ENCODE assay signal across 12 mouse cellular contexts in the genomic region with DNA sequence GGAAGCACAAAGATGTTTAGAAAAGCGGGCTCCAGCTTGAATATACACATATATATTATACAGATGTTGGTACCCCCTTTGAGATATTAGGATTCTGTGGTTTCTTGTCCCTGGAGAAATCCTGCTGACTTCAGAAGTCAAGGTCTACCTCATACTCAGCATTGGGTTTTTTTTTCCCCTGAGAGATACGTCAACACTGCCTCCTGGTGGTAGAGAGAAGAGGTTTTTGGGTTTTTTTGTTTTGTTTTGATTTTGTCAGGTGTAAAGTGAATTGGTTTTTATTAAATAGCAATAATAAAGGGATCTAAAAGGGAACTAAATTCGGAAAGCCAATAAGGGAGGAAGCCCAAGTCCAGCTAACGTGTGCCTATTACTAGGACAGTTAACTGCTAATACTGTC.
DNase-seq lines count a peak whose midpoint lies in the region; ATAC-seq and TF ChIP-seq lines count a peak whose summit lies in the region.
"Had no signal": no experiment of that assay in that cellular context is flagged by ENCODE, and none has a peak within 500 bp of the region (broad histone marks: within the 10 kb centered on the region; RNA-seq: fewer than 3 reads in every experiment).

No protein-coding gene starts in this region.

- H3K27ac ChIP-seq in lung, embryonic 14.5 days (ENCODE audit: low read depth), result no peak overlapping the region

- peak; percentile 6 to 37 for DNase-seq in heart, postnatal 10 days
- no peak for DNase-seq in heart, adult 11 months
- peak; percentile 74 for DNase-seq in lung, embryonic 14.5 days
- no peak for DNase-seq in lung, postnatal 25 days (ENCODE audit: low spot score)
- DNase-seq in ZHBTc4 (ENCODE audit: low read depth, low spot score), result peak; percentile 61
- peak; percentile 1 for DNase-seq in retina, adult 2 months (ENCODE audit: low read depth, low spot score)
- no peak for DNase-seq in spleen, adult 18-20 months
- DNase-seq: cerebellum, adult 11-12 months; thymus, postnatal 14 days had no signal

- no peaks in the 10 kb centered on the region for H3K36me3 ChIP-seq in lung, embryonic 14.5 days (ENCODE audit: insufficient read depth)

- TF ChIP-seq CTCF in lung, embryonic 14.5 days (IDR thresholded peaks at IDR 0.05; ENCODE audit: low read depth), result peak; percentile 66

- H3K9ac ChIP-seq in lung, embryonic 14.5 days, result no peak overlapping the region

- H3K9me3 ChIP-seq in lung, embryonic 14.5 days (ENCODE audit: low read depth, low read length), result no peaks in the 10 kb centered on the region
- H3K9me3 ChIP-seq: megakaryocyte, embryonic 14.5 days had no signal

- 0 out of 2 replicates have a peak, but pooled peaks cover 3% of the 10 kb centered on the region for H3K4me1 ChIP-seq in lung, embryonic 14.5 days (ENCODE audit: insufficient read depth)
- H3K4me1 ChIP-seq: megakaryocyte, embryonic 14.5 days had no signal

- no peaks in the 10 kb centered on the region for H3K27me3 ChIP-seq in lung, embryonic 14.5 days (ENCODE audit: insufficient read depth, low read length)
- H3K27me3 ChIP-seq: megakaryocyte, embryonic 14.5 days had no signal

- 49% methylated on average over 4 of the region's 4 CpGs for WGBS in lung, embryonic 14.5 days

- H3K4me3 ChIP-seq in lung, embryonic 14.5 days (ENCODE audit: low read depth, low read length), result no peak overlapping the region
- H3K4me3 ChIP-seq: megakaryocyte, embryonic 14.5 days had no signal

- no peak overlapping the region for H3K4me2 ChIP-seq in lung, embryonic 14.5 days
- H3K4me2 ChIP-seq: heart, embryonic 11.5 days had no signal

- ATAC-seq in lung, embryonic 14.5 days (ENCODE audit: insufficient read depth), result no peak
- ATAC-seq: intestine, embryonic 16.5 days had no signal

- intact Hi-C loops in heart, postnatal 10 days (cut with DNase I), result loop anchor here (1.0 to 2.0 kb wide), 3 partner anchors 50 to 679 kb away; no protein-coding TSS in a partner anchor

Comparison
In these comparisons a context has a peak if more than half of its experiments do, and no peak if none do; other contexts are left out.
1. DNase-seq: peak in heart, postnatal 10 days (2 of 2), lung, embryonic 14.5 days (single experiment), ZHBTc4 (single experiment) and retina, adult 2 months (single experiment); none in heart, adult 11 months (single experiment), lung, postnatal 25 days (single experiment) and spleen, adult 18-20 months (0 of 2).